Mouse (Mus musculus) megakaryocyte, embryonic 14.5 days (primary cell): ENCODE results near the gene Smg8.

ENCODE experiments used
- FLI1 ChIP-seq: IDR thresholded peaks from 2 replicates; pipeline ENCODE4 v1.6.1; 2012; ENCODE audit warnings: low read length, inconsistent platforms, mixed read lengths
- GATA1 ChIP-seq: IDR thresholded peaks from 3 replicates; pipeline ENCODE4 v1.6.1; 2012; ENCODE audit warnings: mixed read lengths, low read length, inconsistent platforms, borderline replicate concordance

GRCm38 (mm10) chr11:87062087-87062486 is 24.5 kb downstream of the Smg8 start:
- TF ChIP-seq GATA1 (no peak), FLI1 (no peak)
